Mouse (Mus musculus): Measurements from ENCODE around the gene Zfp324.

The Zfp324 gene

DNA sequence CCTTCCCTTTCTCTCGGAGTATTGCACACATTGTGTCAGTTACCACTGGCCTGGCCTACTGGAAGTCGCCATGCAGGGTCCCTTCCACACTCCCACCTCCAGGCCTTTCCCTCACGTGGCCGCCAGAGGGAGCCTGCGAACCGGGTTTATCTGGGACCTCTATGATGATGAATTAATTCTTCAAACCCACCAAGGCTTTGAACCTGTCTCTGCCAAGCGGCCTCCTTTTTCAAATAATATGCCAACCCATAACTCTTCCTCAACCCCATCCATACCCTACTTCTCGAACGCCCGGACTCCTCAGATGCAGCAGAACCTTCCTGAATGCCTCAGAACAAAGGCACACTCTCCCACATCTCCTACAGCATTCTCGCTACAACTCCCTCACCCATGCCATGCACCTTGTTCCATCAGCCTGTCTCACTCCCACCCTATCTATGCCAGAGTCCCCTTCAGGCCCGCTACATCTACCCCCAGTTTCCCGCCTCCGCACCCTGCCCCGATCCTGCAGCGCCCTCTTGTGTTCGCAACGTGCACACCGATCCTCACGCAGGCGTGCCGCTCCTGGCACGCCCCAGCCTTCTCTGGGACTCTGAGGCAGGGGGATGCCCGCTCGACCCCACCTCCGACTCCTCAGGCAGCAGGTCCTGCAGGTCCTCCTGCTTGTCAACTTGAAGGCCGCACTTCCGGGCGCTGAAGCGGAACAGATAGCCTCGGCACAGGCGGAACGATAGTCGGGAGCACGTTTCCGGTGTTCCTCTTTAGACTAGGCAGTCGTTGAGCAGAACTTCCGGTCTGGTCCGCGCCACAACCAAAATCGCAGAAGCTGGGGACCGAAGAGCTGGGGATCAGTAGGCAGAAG lies 43.7 kb downstream of the Zfp324 start:
- peak; percentile 92 to 95 for DNase-seq (ENCODE audit: low spot score in 2 of 2)

- DNase-seq (ENCODE audit: low spot score in 2 of 2), result peak in 1 of 2 experiments; percentile 16
Measured at GRCm38 (mm10) chr7:13010005-13010908, 44.6 kb downstream of the Zfp324 start, which contains the start of gene Zbtb45. Gene Zbtb45 (minus strand): TSS chr7:13010034.

GRCm38 (mm10) chr7:13013671-13014070 lies 48.0 kb downstream of the Zfp324 start:
- no peak for DNase-seq (ENCODE audit: low spot score in 2 of 2)

GRCm38 (mm10) chr7:13014275-13014839 lies 48.7 kb downstream of the Zfp324 start:
- no peak for DNase-seq (ENCODE audit: low spot score in 2 of 2)

DNA sequence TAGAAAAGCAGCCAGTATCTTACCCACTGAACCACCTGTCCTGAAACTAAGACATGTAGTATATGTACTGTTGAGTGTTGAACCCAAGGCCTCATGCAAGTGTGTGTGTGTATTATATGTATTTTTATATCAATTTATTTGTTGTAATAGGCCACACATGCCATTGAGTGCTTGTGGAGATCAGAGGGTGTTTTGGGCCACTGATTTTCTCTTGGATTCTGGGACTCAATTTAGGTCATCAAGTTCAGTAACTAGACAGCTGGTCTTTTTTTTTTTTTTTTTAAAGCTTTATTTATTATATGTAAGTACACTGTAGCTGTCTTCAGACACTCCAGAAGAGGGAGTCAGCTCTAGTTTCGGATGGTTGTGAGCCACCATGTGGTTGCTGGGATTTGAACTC lies 49.6 kb downstream of the Zfp324 start:
- no peak for DNase-seq (ENCODE audit: low spot score in 2 of 2)

DNA sequence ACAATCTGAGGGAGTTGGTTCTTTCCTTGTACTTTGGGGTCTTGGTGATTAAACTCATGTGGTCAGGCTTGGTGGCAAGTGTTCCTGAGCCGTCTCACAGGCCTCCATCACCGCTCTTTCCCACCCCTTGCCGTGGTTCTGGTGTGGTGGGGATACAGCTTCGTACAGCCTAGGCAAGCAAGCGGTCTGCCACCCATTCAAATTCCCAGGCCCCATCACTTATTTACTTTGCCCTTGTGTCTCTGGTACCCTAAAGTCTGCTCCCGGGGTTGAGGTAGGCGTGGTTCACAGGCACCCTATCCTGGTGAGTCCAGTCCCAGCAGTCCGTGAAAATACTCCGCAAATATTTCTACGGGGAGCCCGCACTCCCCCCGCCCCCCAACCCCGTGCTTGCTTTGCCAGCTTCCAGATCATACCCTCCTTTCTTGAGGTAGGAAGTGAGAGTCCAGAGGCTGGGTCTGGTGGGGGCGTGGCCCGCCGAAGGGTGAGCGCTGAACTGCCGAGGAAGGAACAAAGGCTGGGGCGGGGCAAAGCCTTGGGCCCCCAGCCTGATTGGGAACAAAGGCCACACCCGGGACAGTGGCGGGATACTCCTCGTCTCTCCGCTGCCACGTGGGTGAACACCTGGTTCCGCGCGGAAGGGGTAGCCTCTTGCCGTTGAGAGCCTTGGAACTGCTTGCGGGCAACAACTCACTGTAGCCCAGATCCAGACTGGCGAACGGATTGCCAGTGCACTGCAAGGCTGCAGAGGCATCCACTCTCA lies 57.3 kb downstream of the Zfp324 start:
- DNase-seq (ENCODE audit: low spot score in 2 of 2), result no peak
